Mouse (Mus musculus) liver, adult 2 months (tissue): Measurements from ENCODE around the gene Sh3bp4. TPM values are rescaled to one million over a fixed set of nuclear protein-coding genes. Genes with fewer than 3 reads are reported as not detected.

Experiments used
- DNase-seq: peaks from one replicate; pipeline ENCODE4 v3.0.0-alpha.2; 2011; ENCODE audit warnings: low read depth, low spot score; ENCODE audit errors: extremely low read depth
- H3K27ac ChIP-seq: fragments of 200-500 bp; replicated peaks from 2 replicates; pipeline ENCODE4 v1.5.1; 2012; ENCODE audit warnings: low read depth, mild to moderate bottlenecking, control low read depth, inconsistent platforms, low read length; ENCODE audit not compliant: insufficient read depth
- H3K27me3 ChIP-seq: fragments of 200-500 bp; 2 replicates; pipeline ENCODE4 v1.6.1; 2012; ENCODE audit warnings: mild to moderate bottlenecking, moderate library complexity, low read length, inconsistent platforms; ENCODE audit not compliant: control insufficient read depth, insufficient read depth
- H3K36me3 ChIP-seq: fragments of 200-500 bp; 2 replicates; pipeline ENCODE4 v1.6.1; 2012; ENCODE audit warnings: low read length, inconsistent platforms; ENCODE audit not compliant: control insufficient read depth, insufficient read depth
- H3K4me1 ChIP-seq: fragments of 200-500 bp; 2 replicates; pipeline ENCODE4 v1.6.1; 2011; ENCODE audit warnings: low read length; ENCODE audit not compliant: control insufficient read depth, insufficient read depth
- H3K4me3 ChIP-seq: fragments of 200-500 bp; 2 replicates; pipeline ENCODE4 v1.5.1; 2011; ENCODE audit warnings: low read depth, mild to moderate bottlenecking, control low read depth, low read length, moderate library complexity; ENCODE audit not compliant: insufficient read depth
- H3K79me2 ChIP-seq: fragments of 200-500 bp; 2 replicates; pipeline ENCODE4 v1.6.1; 2012; ENCODE audit warnings: inconsistent platforms, mild to moderate bottlenecking, low read length, moderate library complexity; ENCODE audit not compliant: control insufficient read depth, insufficient read depth
- H3K9ac ChIP-seq: fragments of 200-500 bp; 2 replicates; pipeline ENCODE4 v1.6.1; 2012; ENCODE audit warnings: low read depth, mild to moderate bottlenecking, control low read depth, inconsistent platforms, low read length
- CTCF ChIP-seq: fragments of 200-500 bp; IDR thresholded peaks from 2 replicates; pipeline ENCODE4 v1.5.1; 2011; ENCODE audit warnings: low read depth, low read length, control low read depth
- POLR2A ChIP-seq: fragments of 200-500 bp; IDR thresholded peaks from 2 replicates; pipeline ENCODE4 v1.6.1; 2011; ENCODE audit warnings: low read length, control low read depth; ENCODE audit not compliant: insufficient read depth; ENCODE audit errors: extremely low read depth
- WGBS: fragments of 180-500 bp; shearing (Covaris S2); methylation state at CpG from one replicate; pipeline ENCODE4 v1.1.7; 2018; 5-methylcytosine and 5-hydroxymethylcytosine counted together
- polyA plus RNA-seq: library from polyadenylated mRNA; depleted of rRNA; stranded (reverse); fragments of >200 nt; gene quantifications from 2 replicates; pipeline ENCODE4 v1.2.3, GENCODE M21; 2012
- total RNA-seq: library from RNA; depleted of rRNA; stranded (reverse); fragments of >200 nt; gene quantifications from 2 replicates; pipeline ENCODE4 v1.2.3, GENCODE M21; 2014

Sh3bp4 gene
- total and polyA plus RNA-seq, 2 experiments: 0.45 to 0.46 TPM

DNA sequence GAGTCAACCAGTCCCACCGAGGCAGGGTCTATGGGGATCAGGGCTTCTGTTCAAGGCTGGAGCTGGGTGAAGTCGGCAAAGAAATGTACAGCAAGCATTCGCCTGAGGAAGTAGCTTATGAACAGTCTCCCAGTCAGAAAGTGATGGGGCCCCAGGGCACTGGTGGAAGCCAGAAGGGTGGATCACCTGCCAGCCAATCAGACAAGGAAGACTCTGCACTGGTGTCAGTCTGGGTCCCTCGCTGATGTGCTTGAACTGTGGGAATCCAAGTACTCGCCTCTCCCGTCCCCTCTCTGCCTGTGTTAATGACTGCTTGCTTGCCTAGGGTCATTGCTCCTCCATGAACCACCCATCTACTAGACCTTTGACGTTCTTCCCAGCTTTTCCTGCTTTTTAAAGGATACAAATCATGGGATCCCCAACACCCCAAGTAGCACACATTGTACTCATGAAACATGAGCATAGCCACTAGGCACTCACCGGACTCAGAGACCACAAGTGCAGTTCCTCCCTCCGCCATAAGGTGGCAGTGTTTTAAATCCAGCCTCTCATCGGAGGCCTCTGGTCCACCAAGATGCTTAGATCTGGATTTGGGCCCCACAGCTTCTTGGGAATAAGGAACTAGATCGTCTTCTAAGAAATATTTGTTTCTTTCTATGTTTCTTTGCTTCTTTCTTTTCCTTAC lies 122.5 kb downstream of the Sh3bp4 start:
- H3K9ac ChIP-seq: no peak overlapping the region
- H3K4me1 ChIP-seq: no peaks in the 10 kb centered on the region
- H3K27ac ChIP-seq: no peak overlapping the region
- WGBS: 56% methylated on average over 11 of the region's 11 CpGs
- peak; percentile 25 for DNase-seq
- peak; percentile 78 for TF ChIP-seq CTCF
- TF ChIP-seq POLR2A: no peak
- H3K36me3 ChIP-seq: no peaks in the 10 kb centered on the region
- no peaks in the 10 kb centered on the region for H3K27me3 ChIP-seq
- no peak overlapping the region for H3K4me3 ChIP-seq
- H3K79me2 ChIP-seq: no peaks in the 10 kb centered on the region

DNA sequence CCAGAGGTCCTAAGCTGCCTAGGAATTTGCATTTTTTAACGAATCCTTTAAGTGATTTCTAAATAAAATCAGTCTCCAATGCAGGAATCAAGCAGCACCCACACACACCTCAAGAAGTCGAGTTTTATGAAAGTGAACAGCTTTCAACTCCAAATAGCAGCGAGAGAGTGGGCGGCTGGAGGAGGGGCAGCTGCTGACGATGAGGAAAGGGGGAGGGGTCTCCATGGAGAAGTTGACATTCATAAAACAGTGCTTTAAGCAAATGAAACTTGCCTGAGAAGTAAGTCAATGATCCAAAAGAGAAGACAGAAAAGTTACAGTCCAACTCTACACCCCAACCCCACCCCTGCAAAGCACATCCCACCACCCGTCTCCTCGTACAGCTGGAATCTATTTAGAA lies 123.4 kb downstream of the Sh3bp4 start:
- Histone ChIP-seq H3K9ac (no peak overlapping the region), H3K36me3 (no peaks in the 10 kb centered on the region), H3K4me3 (no peak overlapping the region), H3K79me2 (no peaks in the 10 kb centered on the region), H3K27me3 (no peaks in the 10 kb centered on the region), H3K4me1 (no peaks in the 10 kb centered on the region), H3K27ac (no peak overlapping the region)
- DNase-seq: no peak
- TF ChIP-seq CTCF (no peak), POLR2A (no peak)
- WGBS: 82% methylated on average over 7 of the region's 7 CpGs

DNA sequence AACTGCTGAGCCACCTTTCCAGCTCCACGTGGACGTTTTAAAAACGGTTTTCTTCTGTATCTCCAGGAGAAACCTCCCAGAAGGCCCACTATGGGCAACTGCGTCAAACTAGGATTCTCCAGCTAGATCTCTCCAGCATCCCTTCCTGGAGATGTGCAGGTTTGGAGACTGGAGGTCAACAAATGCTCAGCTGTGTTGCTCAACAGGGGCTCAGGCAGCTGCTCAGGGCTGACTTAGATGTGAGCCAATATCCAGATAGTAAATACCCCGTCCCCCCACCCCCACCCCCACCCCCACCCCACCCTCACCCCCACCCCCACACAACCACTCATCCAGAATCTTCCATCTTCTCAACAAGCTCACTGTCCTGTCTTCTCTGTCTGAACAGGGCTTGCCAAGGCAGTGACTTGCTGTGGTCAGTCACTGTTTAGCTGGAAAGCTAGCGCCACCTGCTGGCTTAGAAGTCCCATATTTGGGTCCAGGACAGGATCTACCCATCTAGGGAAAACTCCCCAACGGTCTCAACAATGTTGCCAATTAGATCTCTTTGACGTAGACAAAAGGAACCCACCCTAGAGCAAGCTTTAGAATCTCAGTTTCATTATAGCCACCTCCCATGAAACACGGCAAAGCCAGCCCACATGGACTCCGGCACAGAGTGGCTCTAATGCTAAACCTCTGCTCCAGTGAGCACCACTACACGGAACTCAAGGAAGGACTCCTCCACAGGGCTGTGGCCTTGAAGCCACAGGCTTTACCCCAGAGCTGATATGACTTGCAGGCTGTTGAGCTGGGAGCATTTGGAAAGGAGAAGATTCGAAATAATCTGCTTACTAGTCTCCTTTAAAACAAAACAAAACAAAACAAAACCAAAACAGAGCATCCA lies 125.9 kb downstream of the Sh3bp4 start:
- peak; percentile 80 for TF ChIP-seq CTCF
- no peak for TF ChIP-seq POLR2A
- peak; percentile 61 for DNase-seq
- WGBS: 46% methylated on average over 12 of the region's 12 CpGs

More for the DNA sequence above, 125.9 kb downstream of the Sh3bp4 start:
- H3K27me3 ChIP-seq: no peaks in the 10 kb centered on the region
- no peak overlapping the region for H3K27ac ChIP-seq
- H3K36me3 ChIP-seq: no peaks in the 10 kb centered on the region
- H3K4me1 ChIP-seq: no peaks in the 10 kb centered on the region
- H3K4me3 ChIP-seq: no peak overlapping the region
- no peaks in the 10 kb centered on the region for H3K79me2 ChIP-seq
- no peak overlapping the region for H3K9ac ChIP-seq
